Mouse (Mus musculus) hindbrain, embryonic 12.5 days (tissue): ENCODE data around the gene Dnajc17. TPM values are rescaled to one million over a fixed set of nuclear protein-coding genes. Genes with fewer than 3 reads are reported as not detected.

Experiments
- ATAC-seq: fragments of 200-750 bp; cut with Nextera tagmentation; 2 replicates; pipeline ENCODE4 v1.8.0; 2017; ENCODE audit warnings: moderate TSS enrichment; ENCODE audit not compliant: low FRiP score
- H3K27ac ChIP-seq: fragments of 300-500 bp; sonication (generic); 2 replicates; pipeline ENCODE4 v1.5.1; 2016; ENCODE audit warnings: mild to moderate bottlenecking
- H3K27me3 ChIP-seq: fragments of 300-500 bp; sonication (generic); 2 replicates; pipeline ENCODE4 v1.6.1; 2016; ENCODE audit warnings: mild to moderate bottlenecking
- H3K36me3 ChIP-seq: fragments of 300-500 bp; sonication (generic); 2 replicates; pipeline ENCODE4 v1.6.1; 2016; ENCODE audit warnings: mild to moderate bottlenecking
- H3K4me1 ChIP-seq: fragments of 300-500 bp; sonication (generic); 2 replicates; pipeline ENCODE4 v1.6.1; 2016
- H3K4me2 ChIP-seq: fragments of 300-500 bp; sonication (generic); replicated peaks from 2 replicates; pipeline ENCODE4 v1.6.1; 2016; ENCODE audit warnings: mild to moderate bottlenecking
- H3K4me3 ChIP-seq: fragments of 300-500 bp; sonication (generic); 2 replicates; pipeline ENCODE4 v1.5.1; 2016; ENCODE audit warnings: mild to moderate bottlenecking
- H3K9ac ChIP-seq: fragments of 300-500 bp; sonication (generic); 2 replicates; pipeline ENCODE4 v1.6.1; 2016; ENCODE audit warnings: mild to moderate bottlenecking, moderate library complexity
- H3K9me3 ChIP-seq: fragments of 300-500 bp; sonication (generic); replicated peaks from 2 replicates; pipeline ENCODE4 v1.6.1; 2016; ENCODE audit warnings: mild to moderate bottlenecking
- WGBS: fragments of 180-500 bp; shearing (Covaris S2); methylation state at CpG from one replicate; pipeline ENCODE4 v1.1.7; 2016; 5-methylcytosine and 5-hydroxymethylcytosine counted together
- polyA plus RNA-seq: library from polyadenylated mRNA; unstranded; fragments of >200 nt; fragmentation: Nextera tagmentation; extraction: Ambion mirVana; gene quantifications from 2 replicates; pipeline ENCODE4 v1.2.1, GENCODE M21; 2016

Gene Dnajc17
- polyA plus RNA-seq, 1 experiment from 2014 or later, result 22.6 TPM

GRCm38 (mm10) chr2:119237210-119237870, 28.7 kb upstream of the Dnajc17 start, which contains the start of gene Spint1:
Spint1 (plus strand) TSS chr2:119237362.
- no peak; the same call in 1 of the 2 replicates for ATAC-seq
- H3K4me3 ChIP-seq, result peak within 1 kb of the TSS; percentile 41
- no peak within 1 kb of the TSS for H3K27ac ChIP-seq
- peak within 1 kb of the TSS; percentile 42 for H3K9ac ChIP-seq
- peaks cover 60% of the 10 kb centered on the region for H3K27me3 ChIP-seq
- H3K4me1 ChIP-seq, result peaks cover 12% of the 10 kb centered on the region
- H3K9me3 ChIP-seq, result no peaks in the 10 kb centered on the region
- H3K4me2 ChIP-seq, result peak within 1 kb of the TSS; percentile 64
- WGBS, result under 1% methylated on average over 68 of the region's 73 CpGs
- H3K36me3 ChIP-seq, result no peaks in the 10 kb centered on the region

- Histone ChIP-seq H3K27ac (no peak overlapping the region), H3K36me3 (no peaks in the 10 kb centered on the region), H3K4me3 (peak overlapping the region; percentile 41), H3K9ac (peak overlapping the region; percentile 42; the same call in 1 of the 2 replicates), H3K9me3 (no peaks in the 10 kb centered on the region), H3K4me1 (peaks cover 12% of the 10 kb centered on the region), H3K27me3 (peaks cover 60% of the 10 kb centered on the region), H3K4me2 (peak overlapping the region; percentile 64)
- ATAC-seq, result no peak
- WGBS, result 7% methylated on average over 25 of the region's 25 CpGs
These were observed 28.2 kb upstream of the Dnajc17 start for GRCm38 (mm10) chr2:119236682-119237209.

GRCm38 (mm10) chr2:119229775-119230704, 21.4 kb upstream of the Dnajc17 start, which contains the start of gene Ppp1r14d:
Ppp1r14d (minus strand) TSS chr2:119229906.
- Histone ChIP-seq H3K27me3 (peaks cover 8% of the 10 kb centered on the region), H3K4me2 (no peak within 1 kb of the TSS), H3K27ac (no peak within 1 kb of the TSS), H3K36me3 (no peaks in the 10 kb centered on the region), H3K9me3 (no peaks in the 10 kb centered on the region), H3K4me1 (no peaks in the 10 kb centered on the region), H3K4me3 (no peak within 1 kb of the TSS), H3K9ac (no peak within 1 kb of the TSS)
- ATAC-seq, result no peak
- whole genome bisulfite sequencing, result 79% methylated on average over 6 of the region's 6 CpGs

GRCm38 (mm10) chr2:119209176-119209507, 547 bp upstream of the Dnajc17 start:
- Histone ChIP-seq H3K9me3 (no peaks in the 10 kb centered on the region), H3K4me3 (peak overlapping the region; percentile 67), H3K36me3 (peaks cover 30% of the 10 kb centered on the region), H3K27me3 (no peaks in the 10 kb centered on the region), H3K9ac (peak overlapping the region; percentile 69), H3K4me1 (peaks cover 16% of the 10 kb centered on the region), H3K27ac (peak overlapping the region; percentile 74), H3K4me2 (peak overlapping the region; percentile 68)
- under 1% methylated on average over 13 of the region's 13 CpGs for WGBS
- ATAC-seq, result peak; percentile 15; the same call in 1 of the 2 replicates

DNA sequence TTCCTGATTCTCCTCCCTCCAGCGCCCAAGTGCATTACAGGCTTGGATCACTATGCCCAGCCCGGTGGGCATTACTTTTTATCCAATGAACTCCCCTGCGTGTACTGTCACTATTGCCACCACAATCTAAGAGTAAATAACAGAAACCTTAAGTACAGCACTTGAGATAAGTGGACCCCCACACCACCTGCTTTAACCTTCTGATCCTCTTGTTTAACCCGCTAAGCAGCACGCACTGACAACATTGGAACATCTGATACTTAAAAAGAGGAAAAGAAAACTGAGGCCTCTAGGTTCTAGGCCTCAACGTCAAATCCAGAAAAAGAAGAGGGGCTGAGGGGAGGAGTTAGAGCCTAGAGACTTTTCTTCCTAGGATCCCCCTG, 643 bp downstream of the Dnajc17 start:
- no peaks in the 10 kb centered on the region for H3K27me3 ChIP-seq
- peak overlapping the region; percentile 81 for H3K27ac ChIP-seq
- peaks cover 18% of the 10 kb centered on the region for H3K4me1 ChIP-seq
- no peaks in the 10 kb centered on the region for H3K9me3 ChIP-seq
- H3K4me2 ChIP-seq, result peak overlapping the region; percentile 68
- H3K9ac ChIP-seq, result peak overlapping the region; percentile 66
- WGBS, result 24% methylated on average over 6 of the region's 6 CpGs
- peak overlapping the region; percentile 67 for H3K4me3 ChIP-seq
- H3K36me3 ChIP-seq, result peaks cover 27% of the 10 kb centered on the region
- no peak for ATAC-seq

DNA sequence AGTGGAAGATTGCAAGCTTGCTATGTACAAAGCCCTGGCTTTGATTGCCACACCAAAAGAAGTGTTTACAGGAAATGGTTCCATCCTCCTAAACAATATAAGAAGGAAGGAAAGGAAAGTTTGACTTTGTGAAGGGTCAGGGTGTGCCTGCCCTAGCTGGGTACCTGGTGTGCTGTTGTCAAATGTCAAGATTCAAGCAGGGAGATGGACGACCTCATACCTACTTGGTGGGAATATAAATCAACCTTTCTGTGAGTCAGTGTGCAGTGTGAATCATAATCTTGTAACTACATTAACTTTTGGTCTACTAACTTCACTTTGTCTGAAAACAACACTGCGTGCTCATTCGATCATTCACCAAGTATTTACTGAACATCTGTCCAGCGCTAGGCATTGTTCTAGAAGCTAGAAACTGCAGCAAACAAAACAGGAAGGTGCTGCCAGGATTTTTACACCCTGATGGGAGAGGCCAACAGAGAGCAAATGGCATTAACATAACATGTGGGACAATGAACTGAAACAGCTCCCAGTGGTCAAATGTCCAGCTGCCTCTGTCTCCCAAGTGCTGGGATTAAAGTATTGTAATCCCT, 4.6 kb downstream of the Dnajc17 start:
- no peaks in the 10 kb centered on the region for H3K27me3 ChIP-seq
- H3K9ac ChIP-seq, result no peak overlapping the region
- 83% methylated on average over 4 of the region's 4 CpGs for WGBS
- H3K4me3 ChIP-seq, result no peak overlapping the region
- H3K4me2 ChIP-seq, result no peak overlapping the region
- H3K4me1 ChIP-seq, result peaks cover 11% of the 10 kb centered on the region
- no peaks in the 10 kb centered on the region for H3K36me3 ChIP-seq
- no peak overlapping the region for H3K27ac ChIP-seq
- no peaks in the 10 kb centered on the region for H3K9me3 ChIP-seq
- ATAC-seq, result no peak

DNA sequence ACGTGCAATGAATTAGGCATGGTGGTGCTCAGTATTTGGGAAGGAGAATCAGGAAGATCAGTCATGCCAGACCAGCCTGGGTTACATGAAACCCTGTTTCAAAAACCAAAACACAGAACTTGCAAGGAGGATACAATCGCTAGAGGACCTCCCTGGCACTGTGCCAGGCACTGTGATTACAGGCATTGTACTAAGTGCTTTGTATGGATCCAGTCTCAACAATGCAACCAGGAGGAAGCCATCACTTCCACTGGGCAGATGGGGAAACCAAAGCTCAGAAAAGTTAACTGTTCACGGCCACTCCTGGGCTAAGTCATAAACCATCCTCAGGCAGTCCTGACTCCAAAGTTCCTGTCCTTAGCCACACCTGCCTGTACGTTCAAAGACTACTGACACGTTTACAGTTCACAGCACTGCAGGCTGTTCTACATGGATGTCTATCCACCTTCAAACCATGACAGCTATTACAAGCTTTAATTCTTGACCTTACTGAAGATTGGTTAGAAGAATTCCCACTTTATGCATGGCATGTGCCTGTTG, 5.6 kb downstream of the Dnajc17 start:
- 73% methylated on average over 5 of the region's 5 CpGs for WGBS
- H3K27ac ChIP-seq, result no peak overlapping the region
- no peak for ATAC-seq

DNA sequence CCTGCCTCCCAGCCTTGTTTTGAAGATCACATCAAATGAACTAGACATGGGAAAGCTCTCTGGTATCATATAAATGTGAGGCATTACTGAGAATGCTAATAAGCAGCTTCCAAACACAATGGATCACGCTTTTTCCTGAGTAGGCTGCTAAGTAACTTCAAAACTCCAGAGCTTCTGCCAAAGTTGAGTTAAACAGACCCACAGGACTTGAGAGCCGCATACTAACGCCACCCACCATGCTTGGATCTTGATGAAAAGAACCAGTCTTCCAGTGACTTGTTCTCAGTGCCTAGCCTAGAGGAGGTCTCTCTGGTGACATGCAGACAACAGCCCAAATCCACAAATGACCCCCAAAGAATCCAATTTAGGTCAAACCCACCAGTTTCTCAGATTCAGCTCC, 9.7 kb downstream of the Dnajc17 start:
- 64% methylated on average over 3 of the region's 3 CpGs for WGBS
- H3K36me3 ChIP-seq, result no peaks in the 10 kb centered on the region
- H3K4me3 ChIP-seq, result no peak overlapping the region
- H3K9ac ChIP-seq, result no peak overlapping the region
- H3K27me3 ChIP-seq, result no peaks in the 10 kb centered on the region
- peaks cover 12% of the 10 kb centered on the region for H3K4me1 ChIP-seq
- H3K27ac ChIP-seq, result no peak overlapping the region
- no peaks in the 10 kb centered on the region for H3K9me3 ChIP-seq
- no peak for ATAC-seq
- no peak overlapping the region for H3K4me2 ChIP-seq

More for the DNA sequence above, 5.6 kb downstream of the Dnajc17 start:
- H3K4me3 ChIP-seq, result no peak overlapping the region
- H3K4me2 ChIP-seq, result no peak overlapping the region
- H3K9me3 ChIP-seq, result no peaks in the 10 kb centered on the region
- no peak overlapping the region for H3K9ac ChIP-seq
- peaks cover 16% of the 10 kb centered on the region for H3K4me1 ChIP-seq
- H3K36me3 ChIP-seq, result no peaks in the 10 kb centered on the region
- H3K27me3 ChIP-seq, result no peaks in the 10 kb centered on the region

- 38% methylated on average over 1 of the region's 1 CpGs for WGBS
- H3K27ac ChIP-seq, result no peak overlapping the region
- no peak for ATAC-seq
- H3K27me3 ChIP-seq, result no peaks in the 10 kb centered on the region
- H3K9ac ChIP-seq, result no peak overlapping the region
- H3K9me3 ChIP-seq, result no peaks in the 10 kb centered on the region
- H3K4me1 ChIP-seq, result peaks cover 11% of the 10 kb centered on the region
- H3K36me3 ChIP-seq, result no peaks in the 10 kb centered on the region
- no peak overlapping the region for H3K4me2 ChIP-seq
- H3K4me3 ChIP-seq, result no peak overlapping the region
These were observed 10.5 kb downstream of the Dnajc17 start for GRCm38 (mm10) chr2:119198049-119198448.

- no peaks in the 10 kb centered on the region for H3K27me3 ChIP-seq
- no peak overlapping the region for H3K4me2 ChIP-seq
- H3K4me3 ChIP-seq, result no peak overlapping the region
- WGBS, result 85% methylated on average over 1 of the region's 1 CpGs
- no peaks in the 10 kb centered on the region for H3K9me3 ChIP-seq
- no peaks in the 10 kb centered on the region for H3K36me3 ChIP-seq
- H3K4me1 ChIP-seq, result peaks cover 8% of the 10 kb centered on the region; the same call in 1 of the 2 replicates
- H3K9ac ChIP-seq, result no peak overlapping the region
- no peak for ATAC-seq
- H3K27ac ChIP-seq, result no peak overlapping the region
These were observed 11.1 kb downstream of the Dnajc17 start for GRCm38 (mm10) chr2:119197493-119197892.

GRCm38 (mm10) chr2:119196316-119197108, 12.1 kb downstream of the Dnajc17 start:
- Histone ChIP-seq H3K36me3 (no peaks in the 10 kb centered on the region), H3K4me1 (peaks cover 8% of the 10 kb centered on the region; the same call in 1 of the 2 replicates), H3K27ac (no peak overlapping the region), H3K4me3 (no peak overlapping the region), H3K27me3 (no peaks in the 10 kb centered on the region), H3K9ac (no peak overlapping the region), H3K9me3 (no peaks in the 10 kb centered on the region), H3K4me2 (no peak overlapping the region)
- WGBS, result 47% methylated on average over 4 of the region's 4 CpGs
- no peak for ATAC-seq
